Mouse (Mus musculus) left cerebral cortex, adult 11 months (tissue): ENCODE data around the gene Cd3g.

Source experiments
- DNase-seq: peaks from one replicate; pipeline ENCODE4 v3.0.0; 2022; ENCODE audit warnings: low spot score

Cd3g gene

DNA sequence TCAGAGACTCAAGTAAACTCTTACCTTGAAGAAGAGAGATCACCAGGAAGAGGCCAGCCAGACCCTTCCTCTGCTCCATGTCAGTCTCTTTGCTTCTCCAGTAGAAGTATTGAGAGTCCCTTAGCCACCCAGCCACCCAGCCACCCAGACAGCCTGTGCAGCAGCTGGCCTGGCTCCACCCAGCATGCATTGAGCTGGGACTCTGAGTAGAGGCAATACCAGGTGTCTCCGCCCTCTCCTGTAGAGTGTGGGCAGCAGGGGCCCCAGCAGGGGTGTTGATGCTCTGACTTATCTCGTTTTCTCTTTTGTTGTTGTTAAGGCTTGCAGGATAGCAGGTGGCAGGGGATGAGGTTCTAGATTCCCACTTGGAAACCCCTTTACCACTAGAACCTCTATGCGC, at the start of gene Cd3g:
TSS of gene Cd3g (minus strand) at position 190 of the 400 bp plus-strand sequence.
- DNase-seq, result no peak

DNA sequence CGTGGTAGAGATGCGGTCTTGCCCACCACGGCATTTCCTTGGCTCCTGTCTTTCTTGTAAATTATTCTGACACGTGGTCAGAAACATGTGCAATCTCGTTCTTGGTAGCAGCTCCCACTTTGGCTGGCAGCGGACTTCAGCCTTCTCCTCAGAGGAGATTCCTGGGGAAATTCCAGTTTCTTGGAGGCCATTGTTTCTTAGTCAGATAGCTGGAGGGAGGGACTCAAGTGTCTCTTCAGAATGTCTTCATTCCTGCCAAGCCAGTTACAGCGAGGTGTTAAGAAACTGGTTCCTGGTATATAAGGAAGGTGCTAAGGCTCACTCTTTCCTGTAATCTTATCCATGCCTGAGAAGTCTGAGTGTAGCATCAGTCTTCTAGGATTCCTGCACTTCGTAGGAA, 47.1 kb upstream of the Cd3g start:
- DNase-seq, result no peak

DNA sequence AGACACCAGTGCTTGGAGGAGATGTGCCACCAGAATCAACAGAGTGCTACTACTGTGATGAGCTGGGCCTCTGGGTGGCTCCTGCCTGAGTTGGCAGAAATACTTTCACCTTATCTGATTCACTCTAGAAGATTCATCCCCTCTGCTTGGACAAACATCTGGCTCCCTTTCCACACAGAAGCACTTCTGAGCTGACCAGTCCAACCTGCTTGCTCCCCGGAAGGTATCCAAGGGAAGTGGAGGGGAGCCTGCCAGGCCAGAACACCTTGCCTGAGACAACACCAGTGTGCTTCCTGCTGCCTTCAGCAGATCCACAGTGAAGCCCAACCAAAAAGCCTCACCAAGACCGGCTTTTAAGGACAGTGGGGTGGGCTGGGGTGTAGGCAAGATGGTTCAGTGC, 44.0 kb upstream of the Cd3g start:
- DNase-seq, result no peak

DNA sequence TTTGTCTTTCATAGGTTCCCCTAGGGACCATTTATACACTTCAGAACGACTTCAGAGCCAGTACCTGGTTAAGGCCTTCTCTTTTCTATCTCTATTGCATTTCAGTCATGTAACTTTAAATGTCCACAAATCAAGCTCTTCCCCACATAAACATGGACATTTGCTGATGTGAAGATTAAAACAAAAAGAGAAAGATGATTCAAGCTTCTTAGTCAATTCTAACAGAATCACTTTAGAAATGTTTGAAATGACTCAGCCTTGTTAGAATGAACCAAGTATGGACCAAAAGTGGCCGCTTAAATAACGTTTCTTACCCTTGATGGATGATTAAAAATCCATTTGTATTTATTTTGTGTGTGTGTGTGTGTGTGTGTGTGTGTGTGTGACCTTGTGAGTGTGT, 43.4 kb upstream of the Cd3g start:
- no peak for DNase-seq

DNA sequence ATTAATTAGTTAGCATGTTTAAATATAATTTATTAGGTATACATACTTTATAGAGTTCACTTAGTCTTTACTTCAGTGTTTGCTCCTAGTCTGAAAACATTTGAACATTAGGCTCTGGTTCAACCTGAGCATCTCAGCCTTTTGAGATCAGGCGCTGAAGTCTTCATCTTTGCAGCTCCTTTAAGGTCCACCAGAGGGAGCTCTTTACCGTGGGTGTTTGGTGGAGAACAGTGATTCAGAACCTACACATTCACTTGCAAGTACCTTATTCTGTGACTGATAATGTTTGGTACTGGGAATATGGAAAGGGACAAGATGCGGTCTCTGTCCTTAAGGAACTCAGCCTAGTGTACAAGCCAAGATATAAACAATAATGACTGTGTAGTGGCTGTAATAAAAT, 42.6 kb upstream of the Cd3g start:
- DNase-seq, result peak; percentile 23

DNA sequence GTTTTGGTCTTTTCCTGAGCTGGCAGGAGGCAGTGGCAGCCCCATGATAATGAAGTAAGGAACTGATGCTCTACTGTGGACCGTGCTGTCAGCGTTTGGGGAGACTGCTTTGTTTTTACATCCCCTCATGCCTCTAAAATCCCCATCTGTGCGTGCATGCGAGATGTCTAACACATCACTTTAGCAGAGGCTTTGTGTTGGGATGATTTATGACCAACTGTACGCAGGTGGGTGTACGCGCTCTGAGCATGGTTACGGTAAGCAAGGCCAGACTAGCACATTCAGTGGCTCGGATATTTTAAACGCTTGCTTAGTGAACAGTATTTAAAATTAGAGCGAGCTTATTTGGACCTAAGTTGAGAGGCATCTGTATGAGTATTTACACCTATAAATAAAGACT, 37.8 kb upstream of the Cd3g start:
- DNase-seq, result no peak

DNA sequence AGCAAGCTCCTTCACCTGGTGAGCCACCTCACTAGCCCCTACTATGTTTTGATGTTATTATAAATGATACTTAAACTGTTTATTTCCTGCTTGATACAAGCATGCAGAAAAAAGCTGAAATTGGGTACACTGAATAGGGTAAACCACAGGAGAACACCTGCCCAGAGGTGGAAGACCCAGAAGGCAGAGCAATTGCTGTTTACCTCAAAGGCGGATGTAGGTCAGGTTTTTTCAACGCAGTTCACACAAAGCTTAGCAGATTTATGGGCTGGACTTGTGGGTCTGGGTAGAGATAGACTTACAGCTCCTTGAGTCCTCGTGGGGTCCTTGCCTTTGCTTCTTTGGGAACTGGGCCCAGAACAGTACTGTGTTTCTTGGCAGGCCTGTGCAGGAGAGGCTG, 35.6 kb upstream of the Cd3g start:
- no peak for DNase-seq

DNA sequence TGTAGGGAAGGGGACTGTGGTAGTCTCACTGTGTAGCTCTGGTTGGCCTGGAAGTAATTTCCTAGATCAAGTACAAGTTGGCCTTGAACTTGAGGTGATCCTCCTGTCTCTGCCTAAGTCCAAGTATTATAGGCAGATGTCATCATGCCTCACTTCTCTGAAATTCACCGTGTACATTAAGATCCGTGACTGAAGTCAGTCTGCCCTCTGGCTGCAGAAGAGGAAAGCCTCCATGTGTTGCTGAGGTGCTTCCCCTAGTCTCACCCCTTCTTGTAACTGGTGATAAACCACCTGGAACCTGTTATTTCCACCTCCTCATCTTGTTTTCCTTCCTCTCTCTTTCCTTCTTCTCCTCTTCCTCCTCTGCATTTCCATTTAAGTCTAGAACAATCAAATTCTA, 34.6 kb upstream of the Cd3g start:
- DNase-seq, result no peak

DNA sequence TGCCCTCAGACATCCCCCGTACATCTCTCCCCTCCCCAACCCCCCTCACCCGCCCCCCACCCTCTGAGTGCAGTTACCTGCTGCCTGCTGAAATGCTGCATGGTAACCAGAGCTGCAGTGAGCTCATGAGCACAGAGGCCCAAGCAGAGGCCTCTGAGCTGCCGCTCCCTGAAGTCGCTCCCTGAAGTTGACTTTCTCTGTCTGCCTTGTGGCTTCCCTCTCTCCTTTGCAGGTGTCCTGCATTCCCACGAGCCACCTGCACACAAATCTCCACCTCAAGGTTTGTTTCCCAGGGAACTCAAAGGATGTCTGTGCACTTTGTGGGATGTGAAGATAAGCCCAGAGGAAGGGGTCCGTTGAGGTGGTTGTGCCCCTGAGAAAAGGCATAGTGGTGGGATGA, 31.1 kb upstream of the Cd3g start:
- DNase-seq, result no peak

DNA sequence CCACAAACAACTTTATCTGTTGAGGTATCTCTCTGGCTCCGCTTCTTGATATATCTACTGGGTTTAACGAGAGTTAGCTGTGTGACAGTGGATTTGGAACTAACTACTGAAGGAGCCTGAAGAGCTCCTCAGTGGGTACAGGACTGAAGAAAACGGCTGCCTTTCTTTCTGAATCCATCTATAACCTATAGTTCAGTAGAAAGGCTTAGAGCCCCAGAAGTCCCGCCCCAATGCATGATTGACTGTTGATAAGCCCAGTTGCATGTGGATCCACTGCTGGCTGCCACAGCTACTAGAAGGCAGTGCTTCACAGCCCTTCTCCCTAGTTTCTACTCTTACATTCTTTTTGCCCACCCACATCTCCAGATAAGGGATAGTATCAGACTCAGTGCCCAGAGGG, 30.2 kb upstream of the Cd3g start:
- no peak for DNase-seq

DNA sequence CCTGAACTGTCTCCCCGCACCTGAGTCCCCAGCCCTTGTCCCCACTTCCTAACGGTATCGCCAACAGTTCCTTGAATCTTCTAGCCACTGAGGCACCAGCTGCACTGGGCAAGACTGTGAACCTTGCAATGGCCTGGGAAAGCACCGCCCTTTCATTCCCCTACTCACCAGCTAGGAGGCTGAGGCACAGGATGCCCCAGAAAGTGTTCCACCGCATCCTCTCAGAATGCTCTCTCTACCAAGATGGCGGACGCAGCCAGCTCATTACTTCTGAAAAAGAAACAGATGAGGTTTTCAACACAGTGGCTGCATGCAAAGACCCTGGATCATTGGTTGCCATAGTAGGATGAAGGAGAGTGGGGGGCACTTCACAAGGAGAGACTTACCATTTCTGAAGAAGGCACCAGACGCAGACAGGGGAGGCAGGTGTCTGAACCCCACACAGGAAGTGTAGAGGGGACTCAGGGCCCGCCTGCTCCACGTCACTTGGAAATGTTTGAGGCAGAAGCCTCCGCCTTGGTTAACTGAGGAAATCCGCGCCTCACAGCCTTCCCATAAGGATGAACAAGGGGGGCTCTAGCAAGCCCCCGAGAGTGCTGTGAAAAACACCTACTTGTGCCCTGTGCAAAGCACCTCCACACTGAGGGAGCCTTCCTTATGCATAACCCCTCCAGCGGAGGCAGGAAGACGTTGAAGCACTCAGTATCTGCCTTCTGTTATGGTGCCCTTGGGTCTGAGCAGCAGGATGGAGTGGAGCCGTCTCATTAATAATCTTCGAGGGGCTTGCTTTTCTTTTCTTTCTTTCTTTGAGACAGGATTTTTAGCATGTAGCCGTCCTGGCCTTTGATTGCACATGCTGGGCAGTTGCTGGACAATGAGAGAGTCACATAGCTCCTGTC, 29.2 kb upstream of the Cd3g start, which contains the start of gene Cd3e:
TSS of gene Cd3e (minus strand) at position 448 of the 899 bp plus-strand sequence.
- DNase-seq, result no peak

DNA sequence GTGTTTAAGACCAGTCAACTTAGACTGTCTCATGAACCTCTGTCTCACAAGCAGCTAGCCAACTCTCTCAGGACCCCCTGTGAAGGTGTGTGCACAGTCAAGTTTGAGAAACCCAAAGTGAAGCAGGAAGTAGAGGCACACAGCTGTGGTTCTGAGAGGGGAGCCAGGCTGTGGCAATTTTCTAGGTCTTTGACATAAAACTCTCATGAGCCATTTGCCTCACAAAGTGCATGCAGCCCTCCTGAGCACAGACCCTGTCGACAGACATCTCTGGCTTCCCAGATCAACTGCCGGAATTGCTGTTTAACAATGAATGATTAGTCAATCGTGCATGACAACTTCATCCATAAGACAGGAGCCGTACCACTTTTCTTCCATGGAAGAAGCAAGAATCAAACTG, 28.1 kb upstream of the Cd3g start:
- no peak for DNase-seq

DNA sequence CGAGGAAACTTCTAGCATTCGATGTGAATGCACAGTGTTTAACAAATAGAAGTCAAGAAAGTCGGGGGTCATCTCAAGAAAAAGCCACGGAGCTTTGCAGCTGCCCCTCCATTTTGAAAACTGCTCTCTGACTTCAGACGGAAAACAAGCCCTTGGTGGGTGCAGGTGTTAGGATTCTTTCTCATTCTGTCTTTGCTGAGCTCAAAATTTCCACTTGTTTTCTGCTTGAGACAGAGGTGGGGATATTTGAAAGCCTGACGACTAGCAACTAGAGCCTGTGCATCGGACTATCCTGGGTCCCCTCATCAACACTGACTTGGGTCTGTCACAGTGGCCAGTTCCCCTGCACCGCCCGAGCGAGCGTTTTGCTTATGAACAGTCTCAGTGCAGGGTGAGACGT, 27.2 kb upstream of the Cd3g start:
- DNase-seq, result no peak

DNA sequence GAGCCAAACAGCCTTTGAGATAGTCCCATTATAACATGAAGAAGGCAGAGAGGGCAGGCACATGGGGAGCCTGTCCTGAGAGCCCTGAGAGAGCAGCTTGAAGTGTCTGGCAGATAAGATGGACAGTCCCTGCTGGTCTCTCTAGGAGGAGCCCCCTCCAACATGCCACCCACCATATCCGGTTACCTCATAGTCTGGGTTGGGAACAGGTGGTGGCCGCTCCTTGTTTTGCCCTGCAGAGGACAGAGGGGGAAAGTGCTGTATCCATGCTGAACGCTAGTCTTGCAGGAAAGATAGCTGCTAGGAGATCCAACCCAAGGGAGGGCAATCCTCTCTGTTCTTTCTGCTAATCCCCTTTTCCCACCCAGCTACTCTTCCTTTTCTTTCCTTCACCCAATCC, 20.0 kb upstream of the Cd3g start:
- no peak for DNase-seq

DNA sequence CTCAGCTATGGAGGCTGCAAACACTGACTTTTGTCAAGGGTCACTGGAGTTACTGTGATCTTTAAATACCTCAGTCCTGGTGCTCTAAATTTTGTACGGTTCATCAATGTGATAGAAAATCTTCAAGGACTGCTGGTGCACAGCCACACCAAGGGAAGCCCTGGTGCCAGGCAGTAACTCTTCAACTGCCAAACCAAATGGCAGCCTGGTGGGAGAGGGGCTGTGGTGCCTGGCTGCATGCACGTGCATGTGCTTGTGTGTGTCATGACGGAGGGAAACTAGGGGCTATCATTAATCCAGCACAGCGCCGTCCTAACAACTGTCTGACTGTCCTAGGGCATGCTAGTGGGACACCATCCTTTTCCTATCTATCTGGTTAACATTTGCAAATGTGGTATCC, 19.5 kb upstream of the Cd3g start:
- no peak for DNase-seq

DNA sequence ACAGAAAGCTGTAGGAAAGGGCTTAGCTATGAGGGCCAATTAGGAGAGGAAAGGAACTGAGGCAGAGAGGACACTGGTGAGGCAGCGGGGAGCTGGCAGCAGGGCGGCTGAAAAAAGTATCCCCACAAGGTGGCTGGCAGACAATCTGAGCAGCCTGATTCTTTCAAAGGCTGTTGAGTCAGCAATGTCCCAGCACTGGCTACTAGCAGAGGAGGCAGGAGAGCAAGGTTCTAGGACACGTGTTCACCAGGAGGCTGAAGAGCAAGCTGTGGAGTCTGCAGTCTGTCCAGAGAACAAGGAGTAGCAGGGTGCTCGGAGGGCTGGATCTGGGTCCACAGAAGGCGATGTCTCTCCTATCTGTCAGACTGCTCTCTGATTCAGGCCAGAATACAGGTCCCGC, 18.9 kb upstream of the Cd3g start:
- no peak for DNase-seq

DNA sequence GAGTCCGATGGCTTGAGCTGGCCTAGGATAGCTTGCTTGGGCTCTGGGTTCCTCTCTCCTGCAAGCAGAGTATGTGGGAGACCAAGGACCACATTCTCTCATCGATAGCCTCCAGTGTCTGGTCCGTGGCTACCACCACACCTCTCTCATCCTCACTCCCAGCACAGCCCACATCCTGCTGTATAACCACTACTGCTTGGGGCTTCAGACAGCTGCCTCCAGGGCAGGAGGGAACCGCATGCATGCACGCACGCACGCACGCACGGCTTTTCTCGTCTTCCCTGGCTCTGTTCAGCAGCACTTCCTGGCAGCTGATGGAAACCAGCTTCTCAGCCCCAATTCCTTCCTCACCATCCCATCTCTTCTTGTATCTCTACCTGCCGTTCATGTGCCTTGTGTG, 17.9 kb upstream of the Cd3g start:
- DNase-seq, result no peak

DNA sequence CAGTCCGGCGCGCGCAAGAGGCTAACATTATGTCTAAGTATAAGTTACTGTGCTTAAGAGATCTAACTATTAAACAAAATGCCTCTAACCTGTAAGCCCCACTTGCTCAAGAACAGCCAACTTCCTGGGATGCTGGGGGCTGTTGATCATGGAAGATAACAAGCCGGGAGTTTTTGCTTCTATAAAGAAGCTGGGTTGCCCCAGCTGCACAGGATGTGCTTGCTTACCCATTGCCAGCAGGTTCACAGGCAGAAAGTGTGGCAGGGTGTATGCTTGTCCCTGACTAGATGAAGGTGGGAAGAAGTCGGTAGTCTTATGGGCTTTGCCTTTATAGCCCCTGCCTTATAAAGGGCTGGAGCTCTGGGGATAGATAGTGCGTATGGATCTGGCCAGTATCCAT, 16.4 kb upstream of the Cd3g start:
- DNase-seq, result no peak

DNA sequence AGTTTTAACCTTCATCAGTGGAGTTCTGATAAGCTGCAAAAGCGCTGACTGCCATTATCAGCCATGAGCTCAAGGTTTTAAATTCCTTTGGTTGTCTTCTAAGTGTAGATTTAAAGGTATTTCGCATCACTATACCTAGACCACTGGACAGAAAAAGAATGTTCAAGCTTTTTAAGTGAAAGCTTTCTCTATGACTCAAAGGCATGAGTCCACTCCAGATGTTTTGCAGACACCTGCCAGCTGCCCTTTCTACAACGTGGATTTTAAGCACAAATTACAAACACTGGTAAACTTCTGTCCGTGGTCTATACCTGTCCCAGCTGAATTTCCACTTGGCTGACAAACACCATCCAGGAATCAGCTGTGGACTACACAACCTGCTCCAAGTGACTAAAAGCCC, 14.7 kb upstream of the Cd3g start:
- DNase-seq, result no peak

DNA sequence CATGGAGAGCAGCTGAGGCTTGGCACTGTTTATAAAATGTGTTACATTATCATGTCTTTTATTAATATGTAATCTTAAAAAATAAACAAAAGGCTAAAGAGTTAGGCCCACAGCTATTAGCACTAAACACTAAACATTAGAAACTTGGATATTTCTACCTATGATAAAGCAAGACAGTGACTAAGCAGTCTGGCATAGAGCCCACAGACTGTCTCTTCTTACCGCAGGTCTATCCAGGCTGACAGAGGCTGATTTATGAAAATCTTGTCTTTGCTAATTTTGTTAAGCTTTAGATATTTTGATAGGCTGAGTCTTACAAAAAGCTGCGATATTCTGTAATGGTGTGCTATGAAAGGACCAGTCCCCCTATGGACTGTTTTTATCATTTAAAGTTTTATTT, 13.0 kb upstream of the Cd3g start:
- no peak for DNase-seq

DNA sequence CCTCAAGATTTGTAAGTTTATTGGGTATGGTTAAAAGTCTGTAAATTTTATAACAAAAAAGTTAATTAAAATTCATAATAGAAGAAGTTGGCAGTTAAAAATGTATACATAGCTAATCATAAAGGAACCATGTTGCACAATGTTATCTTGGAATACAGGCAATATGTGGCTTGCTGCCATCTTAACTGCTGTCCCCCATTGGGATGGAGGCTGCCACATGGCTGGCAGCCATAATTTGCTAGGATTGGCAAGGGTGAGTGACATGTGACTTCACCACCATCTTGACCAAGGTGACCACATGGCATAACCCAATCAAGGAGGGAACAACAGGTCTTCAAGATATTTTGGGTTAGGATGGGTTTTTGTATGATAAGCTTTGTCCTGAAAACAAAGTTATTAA, 12.0 kb upstream of the Cd3g start:
- no peak for DNase-seq

DNA sequence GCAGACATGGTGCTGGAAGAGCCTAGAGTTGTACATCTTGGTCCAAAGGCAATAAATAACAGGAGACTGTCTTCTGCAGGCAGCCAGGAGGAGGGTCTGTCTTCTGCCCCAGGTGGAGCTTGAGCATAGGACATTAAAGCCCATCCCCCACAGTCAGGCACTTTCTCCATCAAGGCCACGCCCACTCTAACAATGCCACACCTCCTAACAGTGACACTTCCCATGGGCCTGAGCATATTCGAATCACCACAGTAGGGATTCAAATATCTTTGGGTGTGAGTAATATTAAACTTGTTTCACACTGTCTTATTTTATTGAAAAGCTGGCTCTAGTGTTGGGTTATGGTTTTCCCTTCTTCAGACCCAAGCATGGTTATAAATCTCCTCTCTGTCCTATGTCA, 11.6 kb upstream of the Cd3g start:
- no peak for DNase-seq

DNA sequence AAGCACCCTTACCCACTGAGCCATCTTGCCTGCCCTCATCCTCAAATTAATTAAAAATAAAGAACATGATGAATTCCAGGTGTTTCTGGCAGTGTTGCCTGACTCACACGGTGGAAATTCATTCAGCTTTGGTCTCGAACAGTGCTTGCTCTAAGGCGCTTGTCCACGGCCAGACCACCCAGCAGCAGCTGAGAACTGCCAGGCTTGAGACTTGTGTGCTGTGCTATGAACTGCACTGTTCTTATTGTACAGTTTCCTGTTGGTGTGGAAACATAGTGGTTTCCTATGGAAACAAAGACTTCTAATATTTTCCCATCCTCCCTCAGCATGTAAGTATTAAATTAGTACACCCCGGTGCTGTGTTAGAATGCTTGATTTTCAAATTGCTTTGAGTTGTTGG, 6.7 kb upstream of the Cd3g start:
- DNase-seq, result no peak

DNA sequence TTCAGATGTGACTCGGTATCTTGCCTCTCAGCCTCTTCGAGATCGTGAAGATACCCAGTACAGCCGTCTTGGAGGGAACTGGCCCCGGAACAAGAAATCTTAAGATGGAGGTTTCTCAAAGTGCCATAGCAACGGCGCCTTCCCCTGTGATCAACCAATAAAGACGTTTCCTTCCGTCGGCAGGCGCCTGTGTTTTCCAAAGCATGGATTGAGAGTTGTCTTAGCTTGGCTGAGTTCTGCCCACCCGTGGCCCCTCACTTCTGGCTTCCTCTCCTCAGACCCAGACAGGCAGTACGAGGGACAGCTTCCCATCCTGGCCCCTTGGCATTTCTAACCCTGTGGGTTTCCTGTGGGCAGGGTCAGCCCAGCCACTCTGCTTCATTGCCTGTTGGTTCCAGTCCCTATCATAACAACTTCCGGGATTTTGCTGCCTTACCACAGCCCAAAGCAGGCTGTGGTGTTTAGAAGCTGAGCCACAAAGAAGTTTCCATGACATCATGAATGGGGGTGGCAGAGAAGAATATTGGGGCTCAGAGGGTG, 6.1 kb upstream of the Cd3g start:
- no peak for DNase-seq
